Mouse (Mus musculus): ENCODE measurements around the gene Bbs9.

The Bbs9 gene

GRCm38 (mm10) chr9:22556076-22556475 lies 80.6 kb downstream of the Bbs9 start:
- ChIA-PET CTCF (interaction anchor here in 2 of 4 experiments (1.1 to 2.0 kb wide), 3 partner anchors 37 to 294 kb away, joined by 3 to 4 read pairs (median 3); no protein-coding TSS in a partner anchor), POLR2A (no interaction called here)

- CTCF ChIA-PET = interaction anchor here in 3 of 4 experiments (0.8 to 2.0 kb wide), 12 partner anchors 25 to 654 kb away, joined by 3 to 8 read pairs (median 4); no protein-coding TSS in a partner anchor
- POLR2A ChIA-PET = interaction anchor here in 2 of 4 experiments (0.7 to 1.5 kb wide), 3 partner anchors 9 to 44 kb away, joined by 3 to 5 read pairs (median 3); no protein-coding TSS in a partner anchor
Measured at GRCm38 (mm10) chr9:22557467-22557866, 82.0 kb downstream of the Bbs9 start.

- ChIA-PET POLR2A (no interaction called here), CTCF (no interaction called here)
Measured at GRCm38 (mm10) chr9:22563612-22564347, 88.3 kb downstream of the Bbs9 start.

GRCm38 (mm10) chr9:22567726-22568125 lies 92.2 kb downstream of the Bbs9 start:
- POLR2A ChIA-PET = interaction anchor here in 1 of 4 experiments (1.7 kb wide), 1 partner anchor 10 kb away, joined by 5 read pairs; no protein-coding TSS in a partner anchor
- CTCF ChIA-PET = no interaction called here

GRCm38 (mm10) chr9:22576426-22577139 lies 101.1 kb downstream of the Bbs9 start:
- ChIA-PET CTCF (interaction anchor here in 1 of 4 experiments (0.6 kb wide), 1 partner anchor 1237 kb away, joined by 3 read pairs; no protein-coding TSS in a partner anchor), POLR2A (no interaction called here)

GRCm38 (mm10) chr9:22578266-22578665 lies 102.8 kb downstream of the Bbs9 start:
- ChIA-PET POLR2A (interaction anchor here in 1 of 4 experiments (0.7 to 1.1 kb wide), 3 partner anchors 11 to 1911 kb away, joined by 3 to 4 read pairs (median 3); no protein-coding TSS in a partner anchor), CTCF (interaction anchor here in 2 of 4 experiments (0.7 kb wide), 3 partner anchors 84 to 1774 kb away, joined by 4 to 20 read pairs (median 6); no protein-coding TSS in a partner anchor)

GRCm38 (mm10) chr9:22584221-22584620 lies 108.7 kb downstream of the Bbs9 start:
- ChIA-PET CTCF (no interaction called here), POLR2A (interaction anchor here in 1 of 4 experiments (1.7 kb wide), 1 partner anchor 10 kb away, joined by 5 read pairs; no protein-coding TSS in a partner anchor)

- POLR2A ChIA-PET = interaction anchor here in 1 of 4 experiments (0.7 kb wide), 1 partner anchor 13 kb away, joined by 4 read pairs; no protein-coding TSS in a partner anchor
- CTCF ChIA-PET = interaction anchor here in 2 of 4 experiments (0.7 to 1.0 kb wide), 3 partner anchors 8 to 105 kb away, joined by 3 to 4 read pairs (median 4); no protein-coding TSS in a partner anchor
Measured at GRCm38 (mm10) chr9:22593032-22593431, 117.5 kb downstream of the Bbs9 start.

GRCm38 (mm10) chr9:22596650-22597049 lies 121.1 kb downstream of the Bbs9 start:
- ChIA-PET POLR2A (interaction anchor here in 2 of 4 experiments (0.7 kb wide), 2 partner anchors 228 to 262 kb away, joined by 3 to 6 read pairs; no protein-coding TSS in a partner anchor), CTCF (interaction anchor here in 1 of 4 experiments (0.7 kb wide), 1 partner anchor 561 kb away, joined by 5 read pairs; no protein-coding TSS in a partner anchor)

GRCm38 (mm10) chr9:22613271-22613824 lies 137.8 kb downstream of the Bbs9 start:
- ChIA-PET CTCF (no interaction called here), POLR2A (interaction anchor here in 1 of 4 experiments (0.6 kb wide), 1 partner anchor 223 kb away, joined by 3 read pairs; no protein-coding TSS in a partner anchor)

- POLR2A ChIA-PET = no interaction called here
- CTCF ChIA-PET = no interaction called here
Measured at GRCm38 (mm10) chr9:22619245-22619644, 143.7 kb downstream of the Bbs9 start.

- ChIA-PET POLR2A (interaction anchor here in 1 of 4 experiments (1.3 kb wide), 1 partner anchor 8 kb away, joined by 4 read pairs; no protein-coding TSS in a partner anchor), CTCF (interaction anchor here in 3 of 4 experiments (0.7 to 1.9 kb wide), 8 partner anchors 8 to 92 kb away, joined by 3 to 7 read pairs (median 3); no protein-coding TSS in a partner anchor)
Measured at GRCm38 (mm10) chr9:22624966-22625365, 149.5 kb downstream of the Bbs9 start.

- CTCF ChIA-PET = interaction anchor here in 3 of 4 experiments (1.3 to 1.9 kb wide), 3 partner anchors 27 to 83 kb away, joined by 3 to 7 read pairs (median 3); no protein-coding TSS in a partner anchor
- POLR2A ChIA-PET = interaction anchor here in 2 of 4 experiments (0.5 kb wide), 2 partner anchors 46 to 428 kb away, joined by 3 read pairs; no protein-coding TSS in a partner anchor
Measured at GRCm38 (mm10) chr9:22626014-22626413, 150.5 kb downstream of the Bbs9 start.

- ChIA-PET POLR2A (no interaction called here), CTCF (interaction anchor here in 1 of 4 experiments (0.6 kb wide), 1 partner anchor 121 kb away, joined by 3 read pairs; no protein-coding TSS in a partner anchor)
Measured at GRCm38 (mm10) chr9:22627912-22628311, 152.4 kb downstream of the Bbs9 start.

GRCm38 (mm10) chr9:22632800-22633485 lies 157.4 kb downstream of the Bbs9 start:
- POLR2A ChIA-PET = interaction anchor here in 1 of 4 experiments (0.6 to 1.3 kb wide), 3 partner anchors 8 to 31 kb away, joined by 3 to 4 read pairs (median 3); no protein-coding TSS in a partner anchor
- CTCF ChIA-PET = interaction anchor here (0.6 to 1.5 kb wide), 7 partner anchors 8 to 397 kb away, joined by 3 to 6 read pairs (median 4); no protein-coding TSS in a partner anchor

GRCm38 (mm10) chr9:22638502-22638901 lies 163.0 kb downstream of the Bbs9 start:
- ChIA-PET CTCF (interaction anchor here in 1 of 4 experiments (1.4 kb wide), 1 partner anchor 13 kb away, joined by 4 read pairs; no protein-coding TSS in a partner anchor), POLR2A (no interaction called here)

- ChIA-PET CTCF (interaction anchor here in 1 of 4 experiments (1.4 kb wide), 1 partner anchor 11 kb away, joined by 4 read pairs; no protein-coding TSS in a partner anchor), POLR2A (interaction anchor here in 1 of 4 experiments (1.3 kb wide), 1 partner anchor 24 kb away, joined by 3 read pairs; no protein-coding TSS in a partner anchor)
Measured at GRCm38 (mm10) chr9:22640683-22641431, 165.3 kb downstream of the Bbs9 start.

All from embryonic stem cell, embryonic (primary cell).